Mouse (Mus musculus): ENCODE measurements around the gene St7. TPM values are rescaled to one million over a fixed set of nuclear protein-coding genes. Genes with fewer than 3 reads are reported as not detected.
A peak's percentile ranks its signal among the peaks of the same experiment; 100 is the strongest.

The St7 gene
- polyA plus RNA-seq, 1 experiment from 2014 or later = 25.0 TPM

DNA sequence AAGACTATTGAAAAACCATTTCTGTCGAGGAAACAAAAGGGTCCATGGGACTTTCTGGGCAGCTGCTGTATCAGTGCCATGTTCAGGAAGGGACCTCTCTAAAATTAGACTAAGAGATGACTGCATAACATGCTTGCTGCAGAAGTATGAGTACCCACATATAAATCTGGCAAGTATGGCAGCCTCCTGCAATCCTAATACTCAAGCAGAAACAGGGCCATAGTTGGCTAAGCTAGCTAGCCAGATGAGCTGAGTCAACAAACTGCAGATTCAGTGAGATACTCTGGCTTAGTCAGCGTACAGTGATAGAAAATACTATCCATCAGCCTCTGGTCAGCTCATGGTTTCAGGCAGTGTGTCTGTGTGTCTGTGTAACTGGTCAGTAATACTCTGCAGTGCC lies 22.9 kb upstream of the St7 start:
- H3K4me3 ChIP-seq (ENCODE audit: low read depth, low read length) = no peak overlapping the region

GRCm38 (mm10) chr6:17675019-17675756 lies 17.5 kb upstream of the St7 start:
- ATAC-seq (ENCODE audit: low read depth) = peak; percentile 74

More for the DNA sequence above, 22.9 kb upstream of the St7 start:
- Histone ChIP-seq H3K27ac (replicated peaks; ENCODE audit: low read depth, low read length) (no peak overlapping the region), H3K4me1 (ENCODE audit: control insufficient read depth, insufficient read depth, low read length) (no peaks in the 10 kb centered on the region), H3K4me2 (ENCODE audit: low read depth, low read length) (no peak overlapping the region), H3K27me3 (replicated peaks; ENCODE audit: control insufficient read depth, insufficient read depth, low read length) (no peaks in the 10 kb centered on the region), H3K36me3 (ENCODE audit: control insufficient read depth, insufficient read depth, low read length) (peaks cover 34% of the 10 kb centered on the region), H3K9ac (ENCODE audit: low read depth, low read length) (no peak overlapping the region), H3K9me3 (ENCODE audit: control insufficient read depth, low read length) (no peaks in the 10 kb centered on the region)
- DNase-seq (ENCODE audit: low spot score) = no peak
- WGBS = 89% methylated on average over 2 of the region's 2 CpGs
- no peak for ATAC-seq (ENCODE audit: low read depth)

GRCm38 (mm10) chr6:17677008-17677407 lies 15.7 kb upstream of the St7 start:
- no peak for ATAC-seq (ENCODE audit: low read depth)
- Histone ChIP-seq H3K4me1 (ENCODE audit: control insufficient read depth, insufficient read depth, low read length) (no peaks in the 10 kb centered on the region), H3K4me2 (ENCODE audit: low read depth, low read length) (no peak overlapping the region), H3K9ac (ENCODE audit: low read depth, low read length) (no peak overlapping the region), H3K36me3 (ENCODE audit: control insufficient read depth, insufficient read depth, low read length) (no peaks in the 10 kb centered on the region), H3K27me3 (replicated peaks; ENCODE audit: control insufficient read depth, insufficient read depth, low read length) (no peaks in the 10 kb centered on the region), H3K9me3 (ENCODE audit: control insufficient read depth, low read length) (no peaks in the 10 kb centered on the region), H3K27ac (replicated peaks; ENCODE audit: low read depth, low read length) (no peak overlapping the region), H3K4me3 (ENCODE audit: low read depth, low read length) (no peak overlapping the region)
- no peak for DNase-seq (ENCODE audit: low spot score)
- 84% methylated on average over 2 of the region's 2 CpGs for WGBS

More at GRCm38 (mm10) chr6:17675019-17675756, 17.5 kb upstream of the St7 start:
- Histone ChIP-seq H3K36me3 (ENCODE audit: control insufficient read depth, insufficient read depth, low read length) (no peaks in the 10 kb centered on the region), H3K4me2 (ENCODE audit: low read depth, low read length) (no peak overlapping the region), H3K9ac (ENCODE audit: low read depth, low read length) (no peak overlapping the region), H3K4me3 (ENCODE audit: low read depth, low read length) (no peak overlapping the region), H3K4me1 (ENCODE audit: control insufficient read depth, insufficient read depth, low read length) (no peaks in the 10 kb centered on the region), H3K27ac (replicated peaks; ENCODE audit: low read depth, low read length) (no peak overlapping the region), H3K27me3 (replicated peaks; ENCODE audit: control insufficient read depth, insufficient read depth, low read length) (no peaks in the 10 kb centered on the region), H3K9me3 (ENCODE audit: control insufficient read depth, low read length) (no peaks in the 10 kb centered on the region)
- DNase-seq (ENCODE audit: low spot score) = peak; percentile 78
- 23% methylated on average over 12 of the region's 12 CpGs for WGBS

DNA sequence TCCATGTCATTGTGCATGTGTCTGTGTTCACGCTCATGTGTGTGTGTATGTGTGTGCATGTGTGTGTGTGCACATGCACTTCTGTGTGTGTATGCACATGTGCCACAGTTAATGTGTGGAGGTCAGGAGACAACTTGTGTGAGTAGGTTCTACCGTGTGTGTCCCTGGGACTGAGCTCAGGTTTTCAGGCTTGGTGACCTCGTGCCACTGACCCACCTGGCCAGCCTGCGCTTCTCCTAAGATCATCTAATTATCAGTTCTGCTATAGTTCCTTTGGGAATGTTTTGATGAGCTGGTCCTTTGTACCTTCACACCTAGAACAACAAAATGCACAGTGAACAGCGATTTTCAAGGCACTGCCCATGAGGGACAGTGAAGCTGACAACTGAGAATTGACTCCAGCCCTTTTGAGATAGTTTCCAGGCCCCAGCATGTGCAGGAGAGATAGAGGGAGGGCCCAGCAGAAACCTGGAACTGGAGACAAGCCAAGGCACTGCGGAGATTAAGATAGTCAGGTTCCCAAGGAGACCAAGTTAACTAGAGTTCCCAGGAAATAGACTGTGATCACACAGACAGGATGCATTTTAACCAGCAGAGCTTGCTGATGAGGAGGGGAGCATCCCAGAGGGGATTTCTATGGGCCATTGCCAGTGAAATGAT lies 12.3 kb upstream of the St7 start:
- ATAC-seq (ENCODE audit: low read depth) (no peak), DNase-seq (ENCODE audit: low spot score) (no peak)
- Histone ChIP-seq H3K4me3 (ENCODE audit: low read depth, low read length) (no peak overlapping the region), H3K9me3 (ENCODE audit: control insufficient read depth, low read length) (no peaks in the 10 kb centered on the region), H3K27me3 (replicated peaks; ENCODE audit: control insufficient read depth, insufficient read depth, low read length) (no peaks in the 10 kb centered on the region), H3K36me3 (ENCODE audit: control insufficient read depth, insufficient read depth, low read length) (no peaks in the 10 kb centered on the region), H3K27ac (replicated peaks; ENCODE audit: low read depth, low read length) (no peak overlapping the region), H3K9ac (ENCODE audit: low read depth, low read length) (no peak overlapping the region), H3K4me2 (ENCODE audit: low read depth, low read length) (no peak overlapping the region), H3K4me1 (ENCODE audit: control insufficient read depth, insufficient read depth, low read length) (no peaks in the 10 kb centered on the region)
- 80% methylated on average over 6 of the region's 6 CpGs for WGBS

DNA sequence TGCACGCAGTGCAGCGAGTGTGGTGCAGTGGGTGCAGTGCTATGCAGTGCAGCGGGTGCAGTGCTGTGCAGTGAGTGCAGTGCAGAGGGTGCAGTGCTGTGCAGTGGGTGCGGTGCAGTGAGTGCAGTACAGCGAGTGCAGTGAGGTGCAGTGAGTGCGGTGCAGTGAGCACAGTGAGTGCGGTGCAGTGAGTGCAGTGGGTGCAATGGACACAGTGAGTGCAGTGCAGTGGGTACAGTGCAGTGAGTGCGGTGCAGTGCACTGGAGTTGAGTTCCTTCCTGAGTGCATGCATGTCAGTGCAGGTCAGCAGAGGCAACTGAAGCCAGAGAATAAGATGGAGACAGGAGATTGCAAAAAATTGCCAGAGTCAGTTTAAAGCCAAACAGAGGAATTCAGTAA lies 10.9 kb upstream of the St7 start:
- ATAC-seq (ENCODE audit: low read depth) (no peak), DNase-seq (ENCODE audit: low spot score) (no peak)
- Histone ChIP-seq H3K4me1 (ENCODE audit: control insufficient read depth, insufficient read depth, low read length) (no peaks in the 10 kb centered on the region), H3K27me3 (replicated peaks; ENCODE audit: control insufficient read depth, insufficient read depth, low read length) (no peaks in the 10 kb centered on the region), H3K9me3 (ENCODE audit: control insufficient read depth, low read length) (no peaks in the 10 kb centered on the region), H3K9ac (ENCODE audit: low read depth, low read length) (no peak overlapping the region), H3K4me2 (ENCODE audit: low read depth, low read length) (no peak overlapping the region), H3K4me3 (ENCODE audit: low read depth, low read length) (no peak overlapping the region), H3K27ac (replicated peaks; ENCODE audit: low read depth, low read length) (no peak overlapping the region), H3K36me3 (ENCODE audit: control insufficient read depth, insufficient read depth, low read length) (no peaks in the 10 kb centered on the region)
- WGBS = 89% methylated on average over 8 of the region's 8 CpGs

GRCm38 (mm10) chr6:17688676-17689075 lies 4.1 kb upstream of the St7 start:
- Histone ChIP-seq H3K9me3 (ENCODE audit: control insufficient read depth, low read length) (peaks cover 3% of the 10 kb centered on the region), H3K4me3 (ENCODE audit: low read depth, low read length) (no peak overlapping the region), H3K27me3 (replicated peaks; ENCODE audit: control insufficient read depth, insufficient read depth, low read length) (no peaks in the 10 kb centered on the region), H3K4me1 (ENCODE audit: control insufficient read depth, insufficient read depth, low read length) (no peaks in the 10 kb centered on the region), H3K36me3 (ENCODE audit: control insufficient read depth, insufficient read depth, low read length) (no peaks in the 10 kb centered on the region), H3K27ac (replicated peaks; ENCODE audit: low read depth, low read length) (no peak overlapping the region), H3K9ac (ENCODE audit: low read depth, low read length) (no peak overlapping the region), H3K4me2 (ENCODE audit: low read depth, low read length) (no peak overlapping the region)
- 66% methylated on average over 5 of the region's 5 CpGs for WGBS
- no peak for DNase-seq (ENCODE audit: low spot score)
- ATAC-seq (ENCODE audit: low read depth) = no peak

DNA sequence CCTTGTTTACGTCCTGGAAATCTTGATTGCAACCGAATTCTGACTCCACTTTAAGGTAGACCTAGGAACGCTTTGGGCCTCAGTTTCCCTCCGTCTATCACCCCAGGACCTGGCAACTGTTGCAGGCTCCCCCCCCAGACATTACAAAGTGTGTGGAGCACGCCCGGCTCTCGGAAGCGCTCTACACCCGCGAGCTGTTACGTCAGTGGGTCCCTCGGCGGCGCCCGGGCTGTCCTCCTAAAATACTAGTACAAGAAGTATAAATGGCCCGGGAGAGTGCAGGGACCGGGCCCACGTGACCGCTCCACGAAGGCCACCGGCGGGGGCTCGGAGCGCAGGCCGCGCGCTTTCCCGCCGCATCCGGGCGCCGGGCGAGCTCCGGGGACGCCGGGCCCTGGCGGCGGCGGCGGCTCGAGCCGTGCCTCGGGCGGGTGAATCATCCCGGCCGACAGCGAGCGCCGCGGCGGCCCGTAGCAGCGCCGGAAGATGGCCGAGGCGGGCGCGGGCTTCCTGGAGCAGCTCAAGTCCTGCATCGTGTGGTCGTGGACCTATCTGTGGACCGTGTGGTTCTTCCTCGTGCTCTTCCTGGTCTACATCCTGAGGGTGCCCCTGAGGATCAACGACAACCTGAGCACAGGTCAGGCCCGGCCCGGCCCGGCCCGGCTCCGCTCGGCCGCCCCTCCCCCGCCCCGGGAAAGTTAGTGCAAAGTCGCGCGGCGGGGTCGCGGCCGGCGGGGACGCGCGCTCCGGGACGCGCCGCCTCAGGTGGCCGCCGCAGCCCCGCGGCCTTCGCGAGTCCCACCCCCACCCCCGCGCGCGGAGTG lies 1.2 kb downstream of the St7 start:
- ATAC-seq (ENCODE audit: low read depth) = peak; percentile 82
- H3K9me3 ChIP-seq (ENCODE audit: control insufficient read depth, low read length) = no peaks in the 10 kb centered on the region

GRCm38 (mm10) chr6:17694550-17694951 lies 1.8 kb downstream of the St7 start:
- peak; percentile 74 for DNase-seq (ENCODE audit: low spot score)
- H3K4me1 ChIP-seq (ENCODE audit: control insufficient read depth, insufficient read depth, low read length) = 0 out of 2 replicates have a peak, but pooled peaks cover 6% of the 10 kb centered on the region
- H3K27ac ChIP-seq (replicated peaks; ENCODE audit: low read depth, low read length) = peak overlapping the region; percentile 96
- H3K4me3 ChIP-seq (ENCODE audit: low read depth, low read length) = peak overlapping the region; percentile 75
- no peaks in the 10 kb centered on the region for H3K36me3 ChIP-seq (ENCODE audit: control insufficient read depth, insufficient read depth, low read length)
- WGBS = under 1% methylated on average over 29 of the region's 46 CpGs
- peak overlapping the region; percentile 97 for H3K9ac ChIP-seq (ENCODE audit: low read depth, low read length)
- no peaks in the 10 kb centered on the region for H3K27me3 ChIP-seq (replicated peaks; ENCODE audit: control insufficient read depth, insufficient read depth, low read length)
- peak; percentile 84 for ATAC-seq (ENCODE audit: low read depth)
- no peaks in the 10 kb centered on the region for H3K9me3 ChIP-seq (ENCODE audit: control insufficient read depth, low read length)
- H3K4me2 ChIP-seq (ENCODE audit: low read depth, low read length) = peak overlapping the region; percentile 82

More for the DNA sequence above, 1.2 kb downstream of the St7 start:
- no peaks in the 10 kb centered on the region for H3K27me3 ChIP-seq (replicated peaks; ENCODE audit: control insufficient read depth, insufficient read depth, low read length)
- H3K27ac ChIP-seq (replicated peaks; ENCODE audit: low read depth, low read length) = peak overlapping the region; percentile 96
- H3K9ac ChIP-seq (ENCODE audit: low read depth, low read length) = peak overlapping the region; percentile 97
- no peaks in the 10 kb centered on the region for H3K36me3 ChIP-seq (ENCODE audit: control insufficient read depth, insufficient read depth, low read length)
- H3K4me1 ChIP-seq (ENCODE audit: control insufficient read depth, insufficient read depth, low read length) = 0 out of 2 replicates have a peak, but pooled peaks cover 6% of the 10 kb centered on the region
- H3K4me2 ChIP-seq (ENCODE audit: low read depth, low read length) = peak overlapping the region; percentile 82
- peak; percentile 84 for DNase-seq (ENCODE audit: low spot score)
- WGBS = 4% methylated on average over 29 of the region's 97 CpGs
- H3K4me3 ChIP-seq (ENCODE audit: low read depth, low read length) = peak overlapping the region; percentile 75

All from embryonic facial prominence, embryonic 14.5 days (tissue).